Mouse (Mus musculus) urinary bladder, adult 2 months (tissue): ENCODE results near the gene Ssu72. TPM values are rescaled to one million over a fixed set of nuclear protein-coding genes. Genes with fewer than 3 reads are reported as not detected.
A peak's percentile ranks its signal among the peaks of the same experiment; 100 is the strongest.

Experiments used
- DNase-seq: peaks from one replicate; pipeline ENCODE4 v3.0.0; 2022; ENCODE audit warnings: low spot score
- polyA plus RNA-seq: library from polyadenylated mRNA; depleted of rRNA; stranded (reverse); fragments of >200 nt; gene quantifications from 2 replicates; pipeline ENCODE4 v1.2.3, GENCODE M21; 2012

Gene Ssu72
- polyA plus RNA-seq, 1 experiment = 148 TPM

DNA sequence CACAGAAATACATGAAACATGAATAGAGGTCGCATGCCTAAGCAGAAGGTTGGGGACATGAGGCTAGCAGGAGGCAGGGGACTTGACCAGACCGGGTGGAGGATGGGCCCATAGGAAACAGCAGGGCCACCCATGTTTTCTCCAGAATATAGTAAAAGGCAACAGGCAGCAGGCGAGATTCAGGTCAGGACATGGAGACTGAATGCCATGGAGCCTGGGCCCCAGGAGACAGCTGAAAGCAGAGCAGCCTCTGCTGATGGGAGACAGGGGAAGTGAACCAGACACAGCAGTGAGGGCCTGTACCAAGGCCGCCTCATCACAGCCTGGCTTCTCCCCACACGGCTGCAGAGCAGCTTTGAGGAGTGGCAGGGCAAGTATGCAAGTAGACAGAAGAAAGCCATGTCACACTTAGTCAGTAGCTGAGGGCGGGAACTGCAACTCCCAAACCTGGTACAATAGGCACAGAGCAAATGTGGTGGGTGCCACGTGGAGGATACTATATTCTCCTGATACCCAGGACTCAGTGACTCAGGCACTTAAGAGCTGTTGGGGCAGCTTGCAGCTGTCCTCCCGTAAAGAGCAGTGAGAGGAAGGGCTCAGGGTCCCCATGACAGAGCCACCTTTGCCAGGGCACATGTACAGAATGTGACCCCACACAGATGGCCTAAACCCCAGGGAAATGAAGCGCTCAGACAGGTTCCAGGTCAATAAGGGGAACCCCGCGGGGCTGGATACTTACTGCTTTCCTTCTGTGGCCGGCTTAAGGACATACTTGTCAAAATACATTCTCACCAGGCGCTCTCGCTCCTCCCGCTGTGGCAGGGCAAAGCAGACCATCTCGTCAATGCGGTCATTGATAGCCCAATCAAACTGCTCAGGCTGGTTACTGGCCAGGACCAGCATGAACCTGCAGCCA lies 42.2 kb downstream of the Ssu72 start:
- DNase-seq = no peak

DNA sequence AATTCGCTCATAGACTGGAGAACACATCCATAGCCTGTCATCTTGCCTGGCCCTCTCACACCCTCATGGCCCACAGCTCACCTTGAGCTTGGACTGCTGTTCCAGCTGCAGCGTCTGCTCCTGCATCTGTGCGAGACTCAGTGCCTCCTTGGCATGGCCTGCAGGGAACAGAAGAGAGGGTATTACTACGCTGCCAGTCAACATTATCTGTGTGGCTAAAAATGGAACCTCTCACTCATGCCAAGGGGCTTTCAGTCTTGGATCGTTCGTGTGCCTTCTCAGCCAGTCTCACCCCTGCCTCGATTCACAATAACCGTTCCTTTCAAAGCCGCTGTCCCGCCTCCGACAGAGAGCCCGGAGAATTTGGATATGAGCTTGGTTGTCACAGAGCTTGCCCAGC lies 52.4 kb downstream of the Ssu72 start:
- DNase-seq = no peak

DNA sequence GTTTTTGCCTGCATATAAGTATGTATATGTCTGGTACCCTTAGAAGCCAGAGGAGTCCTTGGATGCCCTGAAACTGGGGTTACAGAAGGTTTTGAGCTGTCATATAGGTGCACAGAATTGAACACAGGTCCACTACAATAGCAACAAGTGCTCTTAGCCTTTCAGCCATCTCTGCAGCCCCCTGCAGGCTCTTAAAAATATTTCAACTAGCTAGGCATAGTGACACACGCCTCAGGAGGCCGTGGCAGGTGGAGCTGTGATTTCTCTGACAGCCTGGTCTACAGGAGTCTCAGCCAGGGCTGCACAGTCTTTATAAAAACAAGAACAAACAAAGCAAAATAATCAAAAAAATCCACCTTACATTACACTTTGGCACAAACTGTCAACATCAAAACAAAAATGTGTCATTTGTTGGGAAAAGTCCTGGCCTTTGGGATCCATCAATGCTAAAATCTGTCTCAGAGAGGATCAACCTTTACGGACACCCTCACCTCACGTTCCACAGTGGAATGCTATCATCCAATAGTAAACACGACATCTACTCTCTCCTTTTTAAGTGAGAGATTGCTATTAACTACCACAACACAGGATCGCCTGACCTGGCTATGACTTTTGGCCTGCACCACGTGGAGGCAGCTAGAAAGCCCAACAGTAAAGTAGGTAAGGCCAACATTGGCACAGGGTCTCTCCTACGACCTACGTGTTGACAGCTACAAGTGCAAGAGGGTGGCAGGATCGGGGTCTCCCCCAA lies 55.4 kb downstream of the Ssu72 start:
- no peak for DNase-seq

DNA sequence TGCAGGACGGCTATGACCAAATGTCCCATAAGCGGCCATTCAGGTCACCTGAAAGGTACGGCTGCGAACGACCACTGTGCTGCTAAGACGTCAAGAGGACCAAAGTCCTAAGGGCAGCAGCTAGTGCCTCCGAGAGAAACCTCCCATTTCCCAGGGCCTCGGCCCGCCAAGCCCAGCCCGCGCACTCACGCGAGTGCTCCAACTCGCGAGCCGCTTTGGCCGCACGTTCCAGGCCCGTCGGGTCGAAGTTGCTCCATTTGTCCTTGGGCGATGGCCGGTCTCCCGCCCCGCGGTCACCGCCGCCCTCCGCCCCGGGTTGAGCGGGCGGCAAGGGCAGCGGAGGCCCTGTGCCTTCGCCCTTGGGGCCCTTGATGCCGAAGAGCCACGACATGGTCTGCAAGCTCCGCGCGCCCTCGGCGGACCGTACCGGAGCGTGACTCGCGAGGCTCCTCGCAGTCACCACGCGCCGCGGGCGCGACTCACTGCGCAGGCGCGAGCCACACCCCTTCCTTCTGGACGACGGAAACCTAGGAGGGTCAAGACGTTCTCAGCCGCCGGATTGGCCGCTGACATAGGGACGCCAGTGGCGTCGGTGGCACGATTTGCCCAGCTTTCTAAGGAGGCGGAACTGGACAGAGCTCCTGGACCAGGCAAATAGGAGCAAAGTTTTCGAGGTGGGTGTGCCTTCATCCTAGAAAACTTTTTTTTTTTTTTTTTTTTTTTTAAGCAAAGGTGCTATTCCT lies 56.2 kb downstream of the Ssu72 start, which contains the start of gene Atad3a:
Gene Atad3a (minus strand): TSS at position 481 of the 743 bp plus-strand sequence.
- DNase-seq = peak; percentile 95

DNA sequence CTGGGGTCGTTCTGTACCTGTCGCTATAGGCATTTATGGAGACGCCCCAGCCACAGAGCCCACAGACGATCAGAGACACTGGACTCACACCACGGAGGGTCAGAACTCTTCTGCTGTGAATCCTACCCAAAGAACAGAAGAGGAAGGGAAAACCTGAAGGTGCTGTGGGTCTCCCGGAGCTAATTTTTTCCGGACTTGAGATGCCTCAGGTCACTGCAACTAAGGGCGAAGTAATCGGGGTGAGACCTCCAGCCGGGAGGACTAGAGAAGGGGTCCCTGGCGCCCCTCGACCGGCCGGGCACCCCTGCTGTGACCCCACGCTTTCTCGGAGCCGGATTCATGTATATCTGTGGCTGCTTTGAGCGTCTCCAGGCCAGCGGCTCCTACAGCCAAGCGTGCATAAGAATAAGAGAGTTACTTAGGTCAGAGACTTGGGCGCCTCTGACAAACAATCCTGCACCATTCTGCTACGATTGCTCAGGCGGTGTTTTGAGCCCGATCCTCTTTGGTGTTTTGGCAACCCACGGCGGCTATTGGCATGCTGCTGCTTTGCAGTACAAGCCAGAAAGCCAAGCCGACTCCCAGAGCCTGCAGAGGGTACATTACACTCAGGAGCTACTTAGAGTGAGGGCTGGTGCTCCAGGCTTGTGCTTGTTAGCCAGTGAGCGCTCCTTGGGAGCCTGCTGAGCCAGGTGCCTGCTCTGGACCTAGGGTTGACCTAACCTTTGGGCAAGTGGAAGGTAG lies 56.9 kb downstream of the Ssu72 start:
- no peak for DNase-seq

DNA sequence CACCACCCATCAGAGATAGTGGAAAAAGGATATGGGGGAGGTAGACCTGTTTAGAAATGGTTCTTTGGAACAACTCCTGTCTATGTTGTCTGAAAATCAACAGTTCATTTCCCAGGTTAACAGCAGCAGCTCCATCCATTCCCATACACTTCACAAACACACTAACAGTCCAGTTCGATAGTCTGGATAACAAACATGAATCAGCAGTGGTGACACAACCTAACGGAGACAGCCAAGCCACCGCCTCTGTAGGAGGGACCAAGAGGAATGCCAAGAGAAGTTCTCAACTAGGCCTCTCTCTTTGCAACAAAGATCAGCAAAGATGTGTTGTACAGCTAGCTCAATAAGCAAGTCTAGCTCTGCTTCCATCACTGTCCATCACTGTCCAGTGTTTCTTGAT lies 57.8 kb downstream of the Ssu72 start:
- no peak for DNase-seq

DNA sequence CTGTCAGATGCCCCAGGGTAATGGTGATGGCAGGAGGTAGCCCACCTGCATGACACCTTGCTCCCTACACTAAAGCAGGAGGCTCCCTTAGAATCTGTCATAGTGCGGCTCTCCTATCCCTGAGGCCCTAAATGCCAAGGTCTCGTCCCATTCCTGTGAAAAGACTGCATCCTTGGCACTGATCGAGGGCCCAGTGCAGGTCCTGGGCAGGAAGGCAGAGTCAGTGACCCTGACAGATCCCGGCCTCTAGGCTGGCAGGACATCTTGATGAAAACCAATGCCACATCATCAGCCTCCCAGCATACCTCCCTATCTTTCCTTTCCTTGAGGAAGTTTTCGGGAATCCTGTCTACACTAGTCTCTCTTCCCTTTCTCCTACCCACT lies 64.9 kb downstream of the Ssu72 start:
- no peak for DNase-seq

DNA sequence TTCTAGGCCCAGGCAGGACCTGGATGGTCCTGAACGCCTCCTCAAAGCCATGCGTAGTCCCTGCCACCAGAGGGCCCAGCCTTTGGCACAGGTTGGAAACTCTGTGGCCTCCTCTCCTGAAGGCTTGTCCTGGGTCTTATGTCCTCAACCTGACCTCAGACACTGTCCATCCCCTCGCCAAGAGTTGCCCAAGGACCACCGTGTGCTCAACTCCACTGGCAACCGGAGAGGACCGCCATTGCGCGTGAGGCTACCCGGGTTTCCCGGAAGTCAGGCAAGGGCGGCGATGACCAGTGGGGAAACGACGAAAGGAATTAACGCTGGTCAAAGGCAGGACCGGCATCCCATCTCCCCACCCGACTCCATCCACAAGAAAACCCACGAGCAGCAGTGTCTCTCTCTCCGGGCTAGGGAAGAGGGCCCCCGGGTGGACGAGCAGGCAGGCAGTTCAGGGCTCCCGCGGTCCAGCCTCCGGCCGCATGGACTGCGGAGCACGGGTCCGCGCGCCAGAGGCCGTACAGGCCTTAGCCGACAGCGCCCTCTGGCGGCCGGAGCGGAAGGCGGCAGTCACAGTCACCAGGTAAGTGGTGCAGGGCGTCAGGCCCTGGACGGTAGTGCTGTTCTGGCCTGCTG lies 65.4 kb downstream of the Ssu72 start:
- peak; percentile 91 for DNase-seq

DNA sequence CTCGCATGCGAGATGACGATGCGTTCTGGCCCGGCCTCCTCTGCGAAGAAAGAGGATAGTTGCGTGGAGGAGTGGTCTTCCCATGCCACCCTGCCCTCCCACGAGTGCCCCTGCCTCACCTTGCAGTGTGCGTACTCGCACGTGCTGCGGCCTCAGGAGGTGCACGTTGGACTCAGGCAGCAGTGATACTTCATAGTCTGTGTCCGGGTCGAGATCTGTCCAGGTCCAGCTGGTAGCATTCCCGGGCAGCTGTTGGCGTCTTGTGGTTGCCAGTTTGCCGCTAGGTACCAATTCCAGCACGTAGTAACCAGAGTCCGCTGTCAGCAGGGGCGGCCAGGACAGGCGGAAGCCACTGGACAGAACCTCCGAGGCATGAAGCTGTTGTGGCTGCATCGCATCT lies 66.0 kb downstream of the Ssu72 start:
- no peak for DNase-seq

DNA sequence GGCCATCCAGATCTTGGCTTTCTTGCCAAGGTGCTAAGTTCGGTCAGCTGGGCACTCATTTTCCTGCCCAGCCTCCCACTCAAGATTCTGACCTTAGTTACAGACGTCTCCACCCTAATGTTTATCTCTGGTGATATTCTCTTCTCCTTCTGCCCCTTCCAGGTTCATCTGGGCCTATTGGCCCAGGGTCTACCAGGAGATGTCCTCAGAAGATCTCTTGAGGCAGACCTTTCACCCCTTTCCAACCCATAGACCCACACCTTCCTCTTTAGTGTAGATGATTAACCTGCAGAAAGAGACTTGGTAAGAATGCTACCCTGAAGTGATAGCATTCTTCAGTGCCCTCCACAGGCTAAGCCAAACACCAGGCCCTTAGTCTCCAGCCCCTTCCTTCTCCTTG lies 67.1 kb downstream of the Ssu72 start:
- DNase-seq = no peak

DNA sequence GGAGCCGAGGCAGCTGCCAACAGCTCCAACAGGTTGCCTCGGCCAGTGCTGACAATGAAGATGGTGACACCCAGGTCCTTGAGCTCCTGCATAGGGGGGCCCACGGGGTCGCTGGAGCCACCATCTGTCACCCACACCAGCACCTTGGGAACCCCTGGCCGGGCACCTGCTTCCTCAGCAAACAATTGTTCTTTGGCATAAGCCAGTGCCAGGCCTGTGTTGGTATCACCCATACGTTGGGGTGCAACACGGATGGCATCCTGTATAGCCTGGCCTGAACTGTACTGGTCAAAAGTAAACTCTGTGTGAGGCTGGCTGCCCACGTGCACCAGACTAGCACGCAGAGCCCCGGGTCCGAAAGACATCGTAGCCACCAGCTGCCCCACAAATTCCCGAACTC lies 68.2 kb downstream of the Ssu72 start:
- DNase-seq = no peak

DNA sequence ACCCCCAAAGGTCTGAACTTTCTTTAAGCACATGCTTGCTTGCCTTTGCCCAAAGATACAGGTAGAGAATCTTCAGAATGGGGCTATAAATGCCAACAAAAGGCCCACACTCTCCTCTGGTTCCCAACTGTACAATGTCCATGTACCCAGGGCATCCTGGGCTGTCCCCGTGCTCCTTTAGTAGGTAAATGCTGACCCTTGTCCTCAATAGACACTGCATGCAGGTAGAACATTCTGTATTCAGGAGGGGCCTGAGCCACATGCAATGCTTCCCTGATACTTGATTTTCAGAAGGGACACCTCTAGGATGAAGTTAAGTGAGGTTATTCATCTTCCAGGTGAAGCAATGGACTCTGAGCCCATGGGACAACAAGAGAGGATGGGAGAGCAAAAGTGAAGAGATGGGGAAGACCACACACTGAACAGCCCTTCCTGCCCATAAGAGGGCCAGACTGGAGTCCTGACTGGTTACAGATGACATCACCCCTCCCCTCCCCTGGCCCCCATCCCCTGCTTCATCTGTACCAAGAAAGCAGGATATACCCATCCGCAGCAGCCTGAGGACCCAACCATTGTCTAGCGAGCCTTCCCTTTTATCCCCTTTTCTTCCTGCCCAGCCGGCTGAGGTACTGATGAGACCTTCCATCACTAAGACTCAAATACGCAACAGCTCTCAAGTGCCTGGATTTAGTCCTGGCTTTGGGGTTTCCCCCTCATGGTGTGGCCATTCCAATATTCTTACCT lies 68.9 kb downstream of the Ssu72 start:
- no peak for DNase-seq

DNA sequence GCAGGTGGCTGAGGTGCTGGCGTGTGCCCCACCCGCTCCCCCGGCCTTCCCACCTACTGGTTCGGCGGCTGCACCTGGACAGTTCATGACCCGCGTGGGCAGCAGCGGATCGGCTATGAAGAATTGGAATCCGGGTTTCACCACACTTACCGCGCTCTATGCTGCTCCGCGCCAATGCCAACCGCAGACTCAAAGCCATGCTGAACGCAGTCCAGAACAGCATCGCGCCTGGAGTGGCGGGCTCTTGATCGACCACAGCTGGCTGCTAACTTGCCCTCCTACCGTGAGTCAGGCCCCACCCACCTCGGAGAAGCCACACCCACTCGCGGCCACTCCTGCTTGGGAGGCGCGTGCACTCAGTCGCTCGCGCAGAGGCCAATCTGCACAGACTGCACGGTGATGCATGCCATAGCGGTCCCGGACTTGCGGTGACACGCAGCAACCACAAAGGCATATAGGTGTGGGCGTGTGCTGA lies 69.7 kb downstream of the Ssu72 start, which contains the start of gene Vwa1:
Gene Vwa1 (minus strand): TSS at position 419 of the 475 bp plus-strand sequence.
- peak; percentile 86 for DNase-seq

DNA sequence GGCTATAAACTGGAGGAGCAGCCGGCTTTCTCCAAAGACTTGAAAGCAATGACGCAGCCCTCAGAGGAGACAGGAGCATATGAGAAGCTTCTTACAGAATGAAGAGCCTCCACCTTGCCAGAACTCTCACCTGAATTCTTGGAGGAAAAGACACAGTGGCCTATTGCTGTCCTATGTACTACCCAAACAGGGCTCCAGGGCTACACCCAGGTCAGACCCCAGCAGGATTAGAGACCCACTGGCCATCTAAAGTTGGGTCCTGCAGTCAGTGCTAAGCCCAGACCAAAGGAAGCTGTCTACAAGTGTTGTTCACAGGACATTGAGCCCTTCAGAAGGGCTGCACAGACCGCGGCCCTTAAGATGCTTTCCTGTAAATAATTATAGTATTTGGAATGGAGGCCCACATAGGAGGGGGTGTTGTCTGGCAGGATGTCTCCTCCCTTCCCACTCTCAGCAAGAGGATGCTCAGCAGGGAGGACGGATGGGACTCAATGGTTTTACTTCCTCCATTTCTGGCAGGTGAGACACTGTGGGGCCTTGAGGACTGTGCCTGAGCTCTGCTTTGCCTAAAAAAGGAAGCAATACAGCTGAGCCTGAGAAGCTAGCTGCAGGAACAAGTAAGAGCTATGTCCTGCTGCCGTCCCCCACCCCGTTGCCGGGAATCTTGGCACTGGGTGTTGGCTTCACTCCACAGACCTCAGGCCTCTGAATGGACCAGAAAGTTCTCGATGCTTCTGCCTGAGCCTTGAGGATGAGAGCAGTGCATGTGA lies 70.6 kb downstream of the Ssu72 start:
- no peak for DNase-seq

DNA sequence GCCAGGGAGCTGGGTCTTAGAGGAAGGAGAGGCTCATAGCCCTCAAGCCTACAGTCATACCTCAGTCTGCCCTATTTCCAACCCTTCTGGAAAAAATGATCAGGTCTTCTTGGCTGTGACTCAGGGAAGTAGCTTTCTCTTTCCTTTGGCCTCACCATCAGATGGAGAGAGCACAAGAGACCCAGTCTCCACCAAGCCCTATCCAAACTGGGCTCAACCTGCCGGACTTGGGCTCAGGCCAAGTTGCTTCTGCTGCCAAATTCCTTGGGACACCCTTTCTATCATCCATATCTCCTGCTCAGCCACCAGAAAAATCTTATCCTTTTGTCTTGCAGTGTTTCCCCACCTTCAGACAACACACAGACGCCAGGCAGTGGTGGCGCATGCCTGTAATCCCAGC lies 71.3 kb downstream of the Ssu72 start:
- no peak for DNase-seq

DNA sequence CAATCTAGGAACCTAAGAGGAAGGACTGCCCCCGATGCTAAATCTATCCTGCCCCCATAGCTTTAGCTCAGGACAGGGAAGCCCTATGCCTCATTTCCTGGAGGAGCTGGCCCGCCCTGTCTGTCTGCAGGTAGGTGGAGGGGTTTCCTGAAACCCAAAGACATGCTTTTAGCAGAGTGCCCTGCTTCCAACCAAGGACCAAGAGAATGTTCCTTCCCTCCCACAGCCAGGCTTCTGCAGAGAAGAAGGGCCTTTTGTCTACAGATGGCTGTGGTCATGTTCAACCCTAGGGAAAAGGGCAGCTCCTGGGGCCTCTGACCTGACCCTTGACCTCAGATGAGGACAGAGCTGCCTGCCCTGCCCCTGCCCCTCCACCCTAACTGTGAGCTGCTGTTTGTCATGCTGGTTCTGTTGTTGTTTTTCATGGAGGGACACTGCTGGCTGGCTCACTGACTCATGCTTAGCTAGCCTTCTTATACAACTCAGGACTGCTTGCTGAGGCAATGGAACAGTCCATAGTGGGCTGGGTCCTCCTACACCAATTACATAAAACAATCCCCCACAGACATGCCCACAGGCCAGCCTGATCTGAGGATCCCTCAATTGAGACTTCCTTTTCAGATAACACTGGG lies 72.2 kb downstream of the Ssu72 start:
- no peak for DNase-seq

DNA sequence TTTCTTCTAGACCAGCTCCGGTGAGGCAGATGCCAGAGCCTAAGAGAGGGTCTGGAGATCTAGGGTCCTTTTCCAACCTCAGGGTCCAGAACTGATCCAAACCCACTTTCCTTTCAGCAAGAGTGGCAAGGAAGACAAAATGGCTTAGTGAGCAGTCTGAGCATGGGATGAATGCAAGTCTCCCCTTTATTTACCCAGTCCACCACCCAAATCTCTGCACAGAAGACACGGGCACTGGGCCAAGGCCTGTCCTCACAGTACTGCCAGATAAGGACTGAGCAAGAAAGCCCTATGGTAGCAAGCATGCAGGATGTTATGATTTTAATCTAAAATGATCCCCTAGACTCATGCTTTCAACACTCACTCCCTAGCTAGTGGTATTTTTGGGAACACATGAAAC lies 73.2 kb downstream of the Ssu72 start:
- DNase-seq = no peak

DNA sequence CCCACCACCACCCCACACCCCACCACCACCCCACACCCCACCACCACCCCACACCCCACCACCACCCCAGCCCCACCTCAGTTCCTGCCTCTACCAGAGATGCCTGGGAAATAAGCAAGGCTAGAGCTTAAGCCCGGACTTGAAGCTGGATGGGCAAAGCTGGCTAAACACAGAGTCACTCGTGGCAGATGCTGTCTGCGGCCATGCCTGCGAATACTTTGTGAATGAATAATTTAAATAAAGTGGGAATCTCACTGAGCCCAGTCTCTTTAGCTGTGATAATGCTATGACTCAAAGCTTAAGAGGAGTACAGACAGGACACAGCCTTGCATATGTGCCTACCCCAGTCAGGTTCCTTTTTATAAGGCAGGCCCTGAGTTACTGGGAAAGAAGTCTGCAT lies 74.9 kb downstream of the Ssu72 start:
- DNase-seq = no peak

DNA sequence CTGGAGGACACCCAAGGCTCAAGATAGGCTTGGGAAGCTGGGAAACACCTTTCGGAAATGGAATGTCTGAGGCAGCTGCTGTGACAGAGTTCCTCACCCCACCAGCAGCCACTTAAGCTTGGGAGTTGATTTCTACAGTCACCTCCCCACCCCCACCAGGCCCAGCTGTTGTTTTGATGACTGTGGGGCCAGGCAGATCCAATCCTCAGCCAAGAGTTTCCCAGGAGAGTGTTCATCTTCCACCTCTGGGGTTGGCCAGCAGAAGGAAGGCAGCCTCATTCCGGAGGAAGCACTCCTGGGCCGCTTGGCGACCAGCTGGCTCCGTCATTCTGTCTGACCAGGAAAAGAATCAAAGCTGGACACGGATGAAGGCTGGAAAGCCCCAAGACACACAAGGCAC lies 76.3 kb downstream of the Ssu72 start:
- no peak for DNase-seq
